Mouse (Mus musculus) thymus, adult 2 months (tissue): ENCODE measurements around the gene Atg101. TPM values are rescaled to one million over a fixed set of nuclear protein-coding genes. Genes with fewer than 3 reads are reported as not detected.

Source experiments
- DNase-seq: peaks from one replicate; pipeline ENCODE4 v3.0.0; 2021
- H3K27ac ChIP-seq: fragments of 200-500 bp; 2 replicates; pipeline ENCODE4 v1.5.1; 2012; ENCODE audit warnings: low read length, control low read depth; ENCODE audit not compliant: control insufficient read depth, insufficient read depth
- H3K27me3 ChIP-seq: fragments of 200-500 bp; 2 replicates; pipeline ENCODE4 v1.6.1; 2012; ENCODE audit warnings: mild to moderate bottlenecking, low read length, moderate library complexity, mixed read lengths; ENCODE audit not compliant: control insufficient read depth, insufficient read depth
- H3K36me3 ChIP-seq: fragments of 200-500 bp; 2 replicates; pipeline ENCODE4 v1.6.1; 2012; ENCODE audit warnings: mild to moderate bottlenecking, low read length, moderate library complexity; ENCODE audit not compliant: control insufficient read depth, insufficient read depth
- H3K4me1 ChIP-seq: fragments of 200-500 bp; replicated peaks from 2 replicates; pipeline ENCODE4 v1.6.1; 2012; ENCODE audit warnings: low read length; ENCODE audit not compliant: control insufficient read depth, insufficient read depth
- H3K4me3 ChIP-seq: fragments of 200-500 bp; 2 replicates; pipeline ENCODE4 v1.5.1; 2012; ENCODE audit warnings: mild to moderate bottlenecking, low read length, control low read depth, moderate library complexity; ENCODE audit not compliant: control insufficient read depth, insufficient read depth
- CTCF ChIP-seq: fragments of 200-500 bp; IDR thresholded peaks from 2 replicates; pipeline ENCODE4 v1.5.1; 2012; ENCODE audit warnings: mild to moderate bottlenecking, control low read depth, low read length, moderate library complexity, borderline replicate concordance; ENCODE audit not compliant: control insufficient read depth, poor library complexity, insufficient read depth; ENCODE audit errors: extremely low read depth
- POLR2A ChIP-seq: fragments of 200-500 bp; IDR thresholded peaks from 2 replicates; pipeline ENCODE4 v1.6.1; 2012; ENCODE audit warnings: mild to moderate bottlenecking, low read length, control low read depth, moderate library complexity; ENCODE audit not compliant: control insufficient read depth, poor library complexity, insufficient read depth; ENCODE audit errors: extremely low read depth
- WGBS: fragments of 180-500 bp; shearing (Covaris S2); methylation state at CpG from one replicate; pipeline ENCODE4 v1.1.7; 2018; 5-methylcytosine and 5-hydroxymethylcytosine counted together
- polyA plus RNA-seq: library from polyadenylated mRNA; depleted of rRNA; stranded (reverse); fragments of >200 nt; gene quantifications from 2 replicates; pipeline ENCODE4 v1.2.3, GENCODE M21; 2012

Gene Atg101
- polyA plus RNA-seq, 1 experiment, result 75.2 TPM

DNA sequence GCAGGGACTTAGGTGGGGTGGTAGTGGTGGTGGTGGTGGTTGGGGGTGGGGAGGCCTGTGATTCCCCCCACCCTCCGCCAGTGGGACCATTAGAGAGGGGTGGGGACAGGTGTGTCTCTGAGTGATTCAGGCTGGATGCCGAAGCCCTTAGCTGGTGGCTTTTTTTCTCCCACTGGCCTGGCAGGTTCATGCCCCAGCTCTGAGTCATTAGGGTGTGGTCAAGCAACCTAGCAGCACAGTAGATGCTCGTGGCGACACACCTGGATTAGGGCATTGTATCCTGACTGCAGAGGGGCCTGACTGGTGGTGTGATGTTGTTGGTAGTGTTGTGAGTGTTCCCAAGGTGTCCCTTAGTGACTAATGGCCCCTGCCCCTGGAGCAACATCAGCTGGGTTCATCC lies 47.0 kb downstream of the Atg101 start:
- DNase-seq, result no peak
- Histone ChIP-seq H3K4me3 (no peak overlapping the region), H3K27me3 (no peaks in the 10 kb centered on the region), H3K36me3 (no peaks in the 10 kb centered on the region), H3K4me1 (no peaks in the 10 kb centered on the region), H3K27ac (no peak overlapping the region)
- no peak for TF ChIP-seq POLR2A
- no peak for TF ChIP-seq CTCF
- WGBS, result 90% methylated on average over 4 of the region's 4 CpGs

DNA sequence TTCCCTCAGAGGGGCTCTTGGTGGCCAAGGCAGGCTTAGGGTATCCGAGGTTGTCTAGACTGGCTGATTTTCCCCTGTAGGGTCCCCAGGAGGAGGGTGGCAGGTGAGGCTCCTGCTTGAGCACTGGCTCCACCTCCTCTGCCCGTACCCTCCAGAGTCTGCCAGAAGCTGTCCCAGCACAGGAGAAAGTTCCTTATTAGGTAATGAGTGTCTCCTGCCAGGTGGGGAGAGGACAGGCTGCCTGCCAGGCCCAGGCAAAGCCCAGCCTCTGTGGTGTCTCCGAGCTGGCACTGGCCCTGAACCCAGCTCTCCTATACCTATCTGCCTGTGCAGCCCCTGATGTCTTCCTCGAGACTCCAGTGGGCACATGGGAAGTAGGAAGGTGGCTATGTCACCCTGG lies 48.3 kb downstream of the Atg101 start:
- H3K4me3 ChIP-seq, result no peak overlapping the region
- TF ChIP-seq POLR2A (no peak), CTCF (no peak)
- no peaks in the 10 kb centered on the region for H3K36me3 ChIP-seq
- WGBS, result 76% methylated on average over 4 of the region's 4 CpGs
- no peaks in the 10 kb centered on the region for H3K4me1 ChIP-seq
- DNase-seq, result no peak
- H3K27me3 ChIP-seq, result no peaks in the 10 kb centered on the region
- H3K27ac ChIP-seq, result peak overlapping the region; percentile 39; the same call in 1 of the 2 replicates

- H3K4me3 ChIP-seq, result no peak overlapping the region
- WGBS, result 24% methylated on average over 1 of the region's 1 CpGs
- H3K36me3 ChIP-seq, result no peaks in the 10 kb centered on the region
- H3K27me3 ChIP-seq, result no peaks in the 10 kb centered on the region
- H3K4me1 ChIP-seq, result no peaks in the 10 kb centered on the region
- no peak overlapping the region; the same call in 1 of the 2 replicates for H3K27ac ChIP-seq
- TF ChIP-seq POLR2A (no peak), CTCF (no peak)
- no peak for DNase-seq
Measured at GRCm38 (mm10) chr15:101333165-101333564, 49.1 kb downstream of the Atg101 start.

DNA sequence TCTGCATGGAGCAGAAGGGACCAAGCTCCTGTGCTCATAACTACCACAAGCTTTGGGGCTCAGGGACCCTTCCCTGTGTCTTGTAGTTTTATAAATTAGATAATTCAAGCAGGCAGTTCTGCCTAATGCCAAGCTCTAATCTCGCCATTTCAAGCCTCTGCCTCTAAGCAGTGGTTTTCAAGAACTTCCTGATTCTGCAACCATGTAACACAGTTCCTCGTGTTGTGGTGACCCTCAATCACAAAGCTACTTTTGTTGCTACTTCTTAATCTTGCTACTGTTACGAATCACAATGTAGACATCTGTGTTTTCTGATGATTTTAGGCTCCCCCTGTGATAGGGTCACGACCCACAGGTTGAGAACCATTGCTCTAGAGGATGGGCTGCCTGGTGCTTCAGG lies 49.6 kb downstream of the Atg101 start:
- H3K4me1 ChIP-seq, result no peaks in the 10 kb centered on the region
- no peak overlapping the region for H3K4me3 ChIP-seq
- whole genome bisulfite sequencing, result 2% methylated on average over 4 of the region's 4 CpGs
- DNase-seq, result no peak
- no peaks in the 10 kb centered on the region for H3K27me3 ChIP-seq
- TF ChIP-seq POLR2A (no peak), CTCF (no peak)
- H3K27ac ChIP-seq, result no peak overlapping the region
- H3K36me3 ChIP-seq, result no peaks in the 10 kb centered on the region

GRCm38 (mm10) chr15:101336474-101337174 lies 52.6 kb downstream of the Atg101 start:
- no peak overlapping the region for H3K27ac ChIP-seq
- no peaks in the 10 kb centered on the region for H3K4me1 ChIP-seq
- WGBS, result 11% methylated on average over 24 of the region's 24 CpGs
- no peak overlapping the region for H3K4me3 ChIP-seq
- no peaks in the 10 kb centered on the region for H3K36me3 ChIP-seq
- H3K27me3 ChIP-seq, result no peaks in the 10 kb centered on the region
- TF ChIP-seq CTCF (no peak), POLR2A (no peak)
- no peak for DNase-seq

DNA sequence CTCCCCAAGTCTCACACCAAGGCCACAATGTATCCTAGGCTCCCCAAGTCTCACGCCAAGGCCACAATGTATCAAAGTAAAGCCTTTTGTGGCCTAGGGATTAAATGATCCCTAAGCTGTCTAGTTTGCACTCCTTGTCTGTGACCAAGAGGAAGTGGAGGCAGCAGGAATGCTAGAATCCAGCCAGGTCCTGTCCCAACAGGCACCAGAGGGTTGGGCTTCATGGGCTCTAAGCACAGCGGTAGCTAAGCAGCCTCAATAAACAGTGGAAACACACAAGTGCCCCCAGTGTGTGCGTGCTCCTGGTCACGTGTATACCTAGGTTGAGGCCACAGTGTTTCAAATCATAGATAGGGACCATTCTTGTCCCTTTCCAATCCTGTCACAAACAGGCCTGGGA lies 54.3 kb downstream of the Atg101 start:
- TF ChIP-seq POLR2A (no peak), CTCF (no peak)
- WGBS, result 89% methylated on average over 4 of the region's 4 CpGs
- DNase-seq, result no peak
- Histone ChIP-seq H3K4me3 (no peak overlapping the region), H3K27ac (no peak overlapping the region), H3K27me3 (no peaks in the 10 kb centered on the region), H3K36me3 (no peaks in the 10 kb centered on the region), H3K4me1 (no peaks in the 10 kb centered on the region)
